Mouse (Mus musculus) thymus, postnatal 0 days (tissue): ENCODE results near the gene Sox5. TPM values are rescaled to one million over a fixed set of nuclear protein-coding genes. Genes with fewer than 3 reads are reported as not detected.

Experiments
- DNase-seq: peaks from one replicate; pipeline ENCODE4 v3.0.0-alpha.2; 2015; ENCODE audit warnings: low spot score
- polyA plus RNA-seq: library from polyadenylated mRNA; unstranded; fragments of >200 nt; fragmentation: Nextera tagmentation; extraction: Ambion mirVana; gene quantifications from 2 replicates; pipeline ENCODE4 v1.2.1, GENCODE M21; 2015

Gene Sox5
- polyA plus RNA-seq, 1 experiment from 2014 or later, result 1.2 TPM

DNA sequence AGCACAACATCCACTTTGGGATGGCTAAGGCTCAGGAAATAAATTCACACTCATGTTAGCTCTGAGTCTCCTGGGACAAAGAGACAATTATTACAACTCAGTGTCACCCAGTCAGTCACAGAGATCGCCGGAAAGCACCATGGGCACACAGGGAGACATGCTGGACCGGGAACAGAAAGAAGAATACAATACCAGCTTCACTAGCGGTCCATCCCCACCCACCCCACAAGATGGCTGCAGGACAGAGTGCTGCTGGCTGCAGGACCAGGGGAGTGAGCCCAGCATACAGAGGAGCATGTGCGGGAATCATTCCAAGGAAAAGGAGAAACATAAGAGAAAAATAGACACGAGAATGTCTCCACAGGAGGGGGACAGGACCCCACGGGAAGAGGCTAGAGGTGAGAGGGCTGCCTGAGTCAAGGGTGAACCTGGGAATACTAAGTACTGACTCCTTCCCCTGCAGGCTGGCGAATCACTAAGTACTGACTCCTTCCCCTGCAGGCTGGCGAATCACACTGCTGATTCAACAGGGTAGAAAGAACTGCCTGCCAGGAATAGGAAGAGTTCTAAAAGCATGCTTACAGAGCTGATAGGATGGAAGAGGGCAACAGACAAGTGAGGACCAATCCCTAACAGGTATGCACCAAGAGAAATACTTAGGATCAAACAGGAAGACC lies 813.9 kb downstream of the Sox5 start:
- DNase-seq, result no peak

GRCm38 (mm10) chr6:143960487-143960886 lies 821.3 kb downstream of the Sox5 start:
- DNase-seq, result no peak

- DNase-seq, result no peak
Measured at GRCm38 (mm10) chr6:143960081-143960480, 821.7 kb downstream of the Sox5 start.

- DNase-seq, result no peak
Measured at GRCm38 (mm10) chr6:143958372-143958771, 823.4 kb downstream of the Sox5 start.

GRCm38 (mm10) chr6:143957063-143957462 lies 824.7 kb downstream of the Sox5 start:
- no peak for DNase-seq

DNA sequence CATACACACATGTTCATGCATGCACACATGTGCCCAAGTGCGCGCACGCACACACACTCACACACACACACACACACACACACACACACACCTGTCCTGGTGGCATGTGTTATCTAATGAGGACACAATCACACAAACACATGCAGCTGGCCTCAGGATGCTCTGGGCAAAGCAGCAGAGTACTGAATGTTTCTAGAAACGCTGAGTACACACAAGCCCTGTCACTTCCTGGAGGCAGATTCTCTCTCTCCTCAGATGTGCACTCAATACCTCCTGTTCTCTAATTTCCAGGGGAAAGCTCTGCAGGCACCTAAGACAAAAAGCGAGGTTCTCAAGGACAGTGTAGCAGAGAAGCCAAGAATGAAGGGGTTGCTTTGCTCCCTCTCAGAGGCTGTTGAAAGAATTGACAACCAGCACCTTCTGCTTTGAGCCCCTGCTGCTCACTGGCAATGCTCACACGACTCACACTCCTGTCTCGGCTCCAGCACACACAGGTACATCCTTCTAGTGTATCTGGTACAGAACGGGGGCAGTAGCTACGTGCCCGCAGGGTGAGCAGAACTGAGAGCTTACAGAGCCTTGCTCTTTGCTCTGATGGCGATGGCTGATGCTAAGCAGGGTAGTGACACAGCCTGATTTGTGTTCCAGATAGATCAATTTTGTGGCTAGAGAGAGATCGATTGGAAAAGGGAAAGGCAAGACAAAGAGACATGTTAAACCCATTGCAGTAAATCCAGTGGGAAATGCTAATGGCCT lies 833.0 kb downstream of the Sox5 start:
- DNase-seq, result no peak

GRCm38 (mm10) chr6:143948071-143948470 lies 833.7 kb downstream of the Sox5 start:
- DNase-seq, result no peak

- DNase-seq, result no peak
Measured at GRCm38 (mm10) chr6:143943126-143943525, 838.7 kb downstream of the Sox5 start.

DNA sequence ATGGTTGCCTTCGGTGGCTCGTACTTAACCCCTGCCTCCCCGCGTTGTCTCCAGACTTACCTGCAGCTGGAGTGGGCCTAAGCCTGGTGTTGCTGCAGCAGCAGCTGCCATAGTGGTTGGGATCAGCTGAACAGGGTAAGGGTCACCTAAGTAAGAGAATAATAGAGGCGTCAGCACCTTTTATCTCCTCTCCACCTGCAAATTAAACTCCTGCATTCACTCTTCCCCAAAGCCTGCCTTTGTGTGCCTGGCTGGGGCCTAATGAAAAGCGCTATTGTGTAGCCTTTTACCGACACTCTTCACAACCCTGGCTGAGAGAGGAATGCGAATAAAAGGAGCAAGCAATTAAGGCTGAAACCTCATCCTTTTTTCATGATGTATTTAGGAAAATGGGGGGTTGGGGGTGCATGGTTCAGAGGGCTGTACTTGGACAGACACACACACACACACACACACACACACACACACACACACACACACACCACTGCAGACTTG lies 840.4 kb downstream of the Sox5 start:
- no peak for DNase-seq

DNA sequence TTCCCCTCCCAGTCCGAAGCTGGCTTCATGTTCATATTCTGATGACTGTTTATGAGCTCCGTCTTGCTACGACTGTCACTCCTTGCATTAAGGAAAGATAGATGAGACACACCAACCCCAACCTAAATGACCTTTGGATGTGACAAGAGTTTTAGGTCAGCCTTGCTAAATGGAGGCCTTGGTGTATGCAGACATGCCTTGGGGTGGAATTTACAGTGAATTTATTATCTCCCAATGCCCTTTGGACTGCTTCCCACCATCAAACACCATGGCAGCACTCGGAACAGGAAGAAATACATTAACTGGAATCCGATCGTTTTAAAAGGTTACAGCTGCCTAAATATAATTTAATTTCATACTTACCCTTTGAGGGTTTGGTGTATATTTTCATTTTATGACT lies 858.6 kb downstream of the Sox5 start:
- no peak for DNase-seq

DNA sequence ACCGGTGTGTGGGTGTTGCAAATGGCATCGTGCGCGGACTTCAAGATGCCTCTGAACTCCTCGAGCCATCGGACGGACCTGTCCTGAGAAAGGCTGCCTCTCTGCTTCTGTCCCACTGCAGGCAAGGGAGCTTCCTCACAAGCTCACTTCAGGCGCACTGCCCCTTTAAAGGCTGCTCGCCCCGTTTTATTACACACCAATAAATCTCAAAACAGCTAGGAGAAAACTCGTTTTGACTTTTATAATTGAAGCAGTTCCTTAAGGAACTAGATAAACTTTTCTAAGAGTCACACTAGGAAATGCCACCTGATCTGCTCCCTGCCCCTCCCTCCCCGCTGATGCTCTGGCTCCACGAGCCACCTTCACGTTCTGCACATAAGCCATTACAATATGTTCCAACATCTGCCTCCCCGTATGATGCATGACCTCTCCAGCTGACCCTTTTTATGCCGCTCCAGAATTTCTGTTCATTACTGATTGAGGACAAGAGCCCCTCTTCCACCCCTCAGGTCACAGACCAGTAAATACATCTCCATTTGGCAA lies 863.3 kb downstream of the Sox5 start:
- DNase-seq, result no peak

GRCm38 (mm10) chr6:143916152-143916735 lies 865.5 kb downstream of the Sox5 start:
- no peak for DNase-seq

GRCm38 (mm10) chr6:143915686-143916085 lies 866.1 kb downstream of the Sox5 start:
- DNase-seq, result no peak

DNA sequence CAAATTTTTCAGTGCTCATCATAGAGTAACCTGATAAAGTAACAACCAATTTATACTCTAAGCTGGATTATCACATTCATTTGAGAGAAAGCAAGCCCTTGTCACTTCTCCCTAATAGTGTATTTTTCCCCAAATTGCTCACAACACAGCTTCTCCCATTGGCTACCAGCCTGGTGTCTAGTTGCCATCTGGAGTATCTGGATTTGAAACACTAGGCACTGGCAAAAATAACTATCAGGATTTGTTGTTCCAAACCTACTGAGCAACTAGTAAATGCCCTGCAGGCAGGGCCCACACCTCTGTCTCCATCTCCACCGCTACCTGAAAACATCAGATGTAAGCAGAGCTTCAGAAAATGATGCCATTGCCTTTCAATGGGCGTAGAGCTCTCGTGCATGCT lies 869.5 kb downstream of the Sox5 start:
- no peak for DNase-seq

- DNase-seq, result no peak
Measured at GRCm38 (mm10) chr6:143904693-143905031, 877.1 kb downstream of the Sox5 start.

GRCm38 (mm10) chr6:143903981-143904692 lies 877.6 kb downstream of the Sox5 start:
- no peak for DNase-seq

- no peak for DNase-seq
Measured at GRCm38 (mm10) chr6:143900871-143901270, 880.9 kb downstream of the Sox5 start.

- no peak for DNase-seq
Measured at GRCm38 (mm10) chr6:143895092-143895491, 886.7 kb downstream of the Sox5 start.

GRCm38 (mm10) chr6:143892869-143893268 lies 888.9 kb downstream of the Sox5 start:
- DNase-seq, result no peak

GRCm38 (mm10) chr6:143888556-143888955 lies 893.2 kb downstream of the Sox5 start:
- no peak for DNase-seq

DNA sequence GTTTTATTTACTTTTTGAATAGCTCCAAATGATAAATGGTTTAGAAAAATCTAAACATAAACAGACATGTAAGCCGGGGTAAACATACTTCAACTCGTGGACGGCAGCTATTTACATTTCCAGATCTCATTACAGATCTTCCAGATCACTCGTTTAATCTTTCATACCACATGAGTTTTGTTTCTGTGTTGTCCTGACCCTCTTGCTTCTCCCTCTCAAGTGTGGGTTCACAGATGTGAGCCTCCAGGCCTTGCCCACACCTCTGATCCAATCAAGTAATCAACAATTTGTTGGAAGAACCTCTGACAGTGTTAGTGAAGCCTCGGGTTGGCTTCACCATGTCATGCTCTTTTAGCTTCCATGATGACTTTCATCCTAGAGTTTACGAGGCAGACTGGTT lies 903.3 kb downstream of the Sox5 start:
- no peak for DNase-seq

GRCm38 (mm10) chr6:143868790-143869189 lies 913.0 kb downstream of the Sox5 start:
- DNase-seq, result no peak
